Mouse (Mus musculus): ENCODE results near the gene Nudt22. TPM values are rescaled to one million over a fixed set of nuclear protein-coding genes. Genes with fewer than 3 reads are reported as not detected.

Gene Nudt22
- total RNA-seq, 2 experiments from 2014 or later = 10.9 to 11.9 TPM

DNA sequence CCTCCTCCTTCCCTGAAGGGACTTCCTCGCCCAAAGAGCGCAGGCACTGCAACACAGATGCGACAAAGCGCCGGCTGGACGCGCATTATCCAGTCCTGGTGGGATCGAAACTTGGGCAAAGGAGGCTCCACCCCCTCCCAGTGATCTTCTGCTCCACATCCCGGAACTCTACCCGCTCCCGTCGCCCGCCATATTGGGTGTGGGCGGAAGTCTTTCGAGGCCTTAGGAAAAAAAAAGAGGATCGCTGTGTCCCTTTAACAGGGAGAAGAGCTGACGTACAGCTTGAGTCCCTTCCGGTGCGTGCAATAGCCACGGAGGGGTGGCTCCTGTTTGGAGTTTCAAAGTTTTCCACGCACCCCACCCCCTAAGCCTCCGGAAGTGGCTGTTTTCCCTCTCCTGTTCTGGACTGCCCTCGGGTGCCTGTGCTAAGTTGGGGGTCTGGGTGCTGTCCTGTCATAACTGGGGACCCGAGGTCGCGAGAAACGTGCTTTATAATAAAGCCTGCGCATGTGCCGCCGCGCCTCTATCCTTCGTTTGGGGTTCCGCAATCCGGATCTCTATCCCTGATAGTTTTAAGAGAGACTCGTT lies 44.4 kb downstream of the Nudt22 start:
- DNase-seq (ENCODE audit: low spot score in 2 of 2) = peak; percentile 90 to 96

DNA sequence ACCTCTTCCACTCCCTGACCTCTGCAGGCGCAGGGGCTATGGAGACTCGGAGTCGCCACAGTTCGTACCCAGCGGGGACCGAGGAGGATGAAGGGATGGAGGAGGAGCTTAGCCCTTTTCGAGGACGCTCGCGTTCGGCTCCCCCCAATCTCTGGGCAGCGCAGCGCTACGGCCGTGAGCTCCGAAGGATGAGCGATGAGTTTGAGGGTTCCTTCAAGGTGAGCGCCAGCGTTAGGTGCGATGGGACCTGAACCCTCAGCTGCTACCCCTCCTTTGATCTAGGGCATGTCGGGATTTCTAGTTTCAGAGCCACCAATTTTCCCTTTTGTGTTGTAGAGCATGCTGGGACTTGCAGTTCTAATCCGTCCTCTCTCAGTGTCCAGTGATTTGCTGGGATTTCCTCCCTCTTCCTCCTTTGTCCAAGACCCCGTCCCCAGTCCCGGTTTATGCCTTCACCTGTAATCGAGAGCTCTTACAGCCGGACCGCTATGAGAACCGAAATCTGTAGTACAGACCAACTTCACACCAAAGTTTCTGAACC lies 45.2 kb downstream of the Nudt22 start:
- DNase-seq (ENCODE audit: low spot score in 2 of 2) = peak; percentile 63 to 77

DNA sequence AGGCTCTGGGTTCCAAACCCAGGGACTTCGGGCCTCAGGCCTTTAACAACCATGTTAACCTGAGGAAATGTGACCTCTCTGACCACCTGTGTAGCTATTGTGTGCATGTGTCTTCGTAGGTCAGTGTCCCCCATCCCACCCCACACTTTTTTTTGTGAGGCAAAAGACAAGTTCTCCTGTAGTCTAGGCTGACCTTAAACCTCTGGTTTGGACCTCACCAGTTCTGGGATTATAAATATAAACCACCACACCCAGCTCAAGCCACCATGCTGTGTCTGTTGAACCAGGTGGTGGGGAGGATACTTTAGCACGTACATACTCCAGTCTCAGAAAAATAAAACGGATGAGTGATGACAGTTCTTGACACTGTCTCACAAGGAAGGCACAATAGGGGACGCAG lies 46.0 kb downstream of the Nudt22 start:
- no peak for DNase-seq (ENCODE audit: low spot score in 2 of 2)

DNA sequence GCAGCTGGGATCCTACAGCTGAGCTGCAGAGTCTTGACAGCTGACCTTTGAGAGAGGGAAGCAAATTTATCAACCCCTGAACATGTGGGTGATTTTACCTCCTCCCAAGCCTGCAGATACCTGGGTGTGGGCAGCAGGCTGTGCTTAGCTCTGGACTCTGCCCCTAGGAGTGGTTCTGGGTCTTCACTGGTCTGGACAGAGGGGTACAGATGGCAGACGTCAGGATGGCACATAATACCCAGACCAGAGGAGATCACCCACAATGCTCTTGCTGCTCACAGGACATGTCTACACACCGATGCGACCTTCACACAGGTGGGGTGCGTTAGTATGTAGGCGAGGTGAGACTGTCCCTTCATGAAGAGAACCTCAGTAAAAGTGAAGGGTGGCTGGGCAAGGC lies 46.4 kb downstream of the Nudt22 start:
- no peak for DNase-seq (ENCODE audit: low spot score in 2 of 2)

DNA sequence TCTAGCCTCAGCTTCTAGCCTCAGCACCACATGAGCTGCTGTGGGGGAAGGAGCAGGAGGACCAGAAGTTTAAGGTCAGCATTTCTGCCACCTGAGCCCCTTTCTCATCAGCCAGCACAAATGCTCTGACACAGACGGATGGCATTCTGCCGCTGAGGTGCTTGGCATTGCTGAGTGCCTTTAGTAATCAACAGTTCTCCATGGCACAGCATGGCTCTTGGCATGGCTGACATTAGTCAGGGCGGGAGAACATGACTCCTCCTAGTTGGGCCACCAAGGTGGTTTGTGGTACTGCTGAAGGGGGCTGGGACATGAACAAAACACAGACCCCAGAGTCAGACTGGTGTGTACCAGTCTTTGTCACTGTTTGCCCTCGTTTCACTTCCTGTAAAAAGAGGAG lies 47.7 kb downstream of the Nudt22 start:
- DNase-seq (ENCODE audit: low spot score in 2 of 2) = no peak

- no peak for DNase-seq (ENCODE audit: low spot score in 2 of 2)
Observed at GRCm38 (mm10) chr19:6947742-6948141, 48.2 kb downstream of the Nudt22 start.

- no peak for DNase-seq (ENCODE audit: low spot score in 2 of 2)
Observed at GRCm38 (mm10) chr19:6943709-6944108, 52.2 kb downstream of the Nudt22 start.

Other genes with a start within 250 kb of the Nudt22 start
- 10 to 100 TPM; 27.9 to 30.6 TPM for gene Rps6ka4, start 155.5 kb downstream of the Nudt22 start, total RNA-seq (2021)
- 1 to 10 TPM; 4.1 to 5.8 TPM for gene Ccdc88b, start 137.9 kb downstream of the Nudt22 start, total RNA-seq (2021)
- gene Trmt112, start 86.4 kb downstream of the Nudt22 start, total RNA-seq (2021) = 10 to 100 TPM; 39.7 to 42.4 TPM
- gene Prdx5, start 86.0 kb downstream of the Nudt22 start, total RNA-seq (2021) = 100 to 1,000 TPM; 377 to 396 TPM
- 10 to 100 TPM; 52.6 to 59.2 TPM for gene Esrra, start 74.3 kb downstream of the Nudt22 start, total RNA-seq (2021)
- 10 to 100 TPM; 13.3 to 14.4 TPM for gene Catsperz, start 70.7 kb downstream of the Nudt22 start, total RNA-seq (2021)
- 10 to 100 TPM; 26.2 to 26.9 TPM for gene Kcnk4, start 61.6 kb downstream of the Nudt22 start, total RNA-seq (2021)
- gene Bad, start 54.3 kb downstream of the Nudt22 start, total RNA-seq (2021) = 10 to 100 TPM; 37.4 to 39.2 TPM
- gene Gpr137, start 53.6 kb downstream of the Nudt22 start, total RNA-seq (2021) = 10 to 100 TPM; 88.1 to 94.9 TPM
- 100 to 1,000 TPM in 1 of 2 experiments, 10 to 100 TPM in 1; 96.6 to 107 TPM for gene Ppp1r14b, start 21.1 kb downstream of the Nudt22 start, total RNA-seq (2021)
- gene Plcb3, start 19.6 kb downstream of the Nudt22 start, total RNA-seq (2021) = 10 to 100 TPM; 14.7 to 15.9 TPM
- gene Fkbp2, start 15.6 kb downstream of the Nudt22 start, total RNA-seq (2021) = 10 to 100 TPM; 68.8 to 73.3 TPM
- gene Vegfb, start 8.5 kb downstream of the Nudt22 start, total RNA-seq (2021) = 10 to 100 TPM; 67.4 to 70.3 TPM
- 10 to 100 TPM; 18.7 to 24.2 TPM for gene Dnajc4, start 3.5 kb downstream of the Nudt22 start, total RNA-seq (2021)
- gene Trpt1, start within 50 bp of the Nudt22 start, total RNA-seq (2021) = 10 to 100 TPM; 16.4 to 20.4 TPM
- 1 to 10 TPM; 3.6 to 5.4 TPM for gene Fermt3, start 23.4 kb upstream of the Nudt22 start, total RNA-seq (2021)
- 100 to 1,000 TPM; 136 to 159 TPM for gene Stip1, start 43.9 kb upstream of the Nudt22 start, total RNA-seq (2021)
- gene Macrod1, start 60.7 kb upstream of the Nudt22 start, total RNA-seq (2021) = 10 to 100 TPM; 10.3 to 11.6 TPM
- gene Flrt1, start 109.6 kb upstream of the Nudt22 start, total RNA-seq (2021) = 10 to 100 TPM; 21.8 to 22.6 TPM
- 100 to 1,000 TPM; 278 to 289 TPM for gene Otub1, start 210.2 kb upstream of the Nudt22 start, total RNA-seq (2021)
- 100 to 1,000 TPM; 973 to 982 TPM for gene Cox8a, start 221.5 kb upstream of the Nudt22 start, total RNA-seq (2021)
- gene Naa40, start 245.1 kb upstream of the Nudt22 start, total RNA-seq (2021) = 10 to 100 TPM; 32.1 to 35.0 TPM

Data from layer of hippocampus, postnatal 14 days (tissue).